Mouse (Mus musculus): ENCODE measurements around the gene Pibf1. TPM values are rescaled to one million over a fixed set of nuclear protein-coding genes. Genes with fewer than 3 reads are reported as not detected.

Gene Pibf1
- total and polyA plus RNA-seq, 3 experiments = 11.8 to 24.7 (median 13.9) TPM

GRCm38 (mm10) chr14:99278763-99279486 is 179.7 kb downstream of the Pibf1 start:
- dilution Hi-C loops (cut with MboI; ENCODE audit: extremely low pct_ligation_motif_present, extremely low pct_unique_long_range_greater_than_20kb, low sequenced_read_pairs) = no loop called here
- Histone ChIP-seq H3K27ac (ENCODE audit: insufficient read depth, low read depth) (no peak overlapping the region), H3K79me2 (replicated peaks; ENCODE audit: control insufficient read depth, extremely low read depth, insufficient read depth, poor library complexity, severe bottlenecking) (no peaks in the 10 kb centered on the region), H3K4me1 (ENCODE audit: control insufficient read depth in 1 of 2, insufficient read depth in 2 of 2) (peaks cover 0 to 37% of the 10 kb centered on the region in 2 experiments; a peak in 3 of 4 replicates), H3K9me3 (replicated peaks; ENCODE audit: low read length) (no peaks in the 10 kb centered on the region), H3K27me3 (replicated peaks) (no peaks in the 10 kb centered on the region), H3K4me2 (ENCODE audit: insufficient read depth, low read depth, poor library complexity, severe bottlenecking) (no peak overlapping the region), H3K4me3 (replicated peaks in 1 of 3; ENCODE audit: low read depth in 2 of 3, low read length in 2 of 3, poor library complexity in 1 of 3) (no peak overlapping the region), H3K9ac (ENCODE audit: insufficient read depth, low read depth) (no peak overlapping the region), H3K36me3 (replicated peaks in 1 of 2; ENCODE audit: control insufficient read depth in 1 of 2, insufficient read depth in 1 of 2, low read length in 1 of 2) (no peaks in the 10 kb centered on the region)
- no peak for DNase-seq (ENCODE audit: extremely low read depth)
- in situ Hi-C loops (cut with MboI; ENCODE audit: low pct_ligation_motif_present, low pct_unique_long_range_greater_than_20kb, low sequenced_read_pairs) = no loop called here
- TF ChIP-seq IRF4 (IDR thresholded peaks at IDR 0.05; ENCODE audit: low read depth, low read length) (no peak), ZC3H11A (IDR thresholded peaks at IDR 0.05; ENCODE audit: low read depth, low read length) (no peak), ZMIZ1 (IDR thresholded peaks at IDR 0.05; ENCODE audit: low read depth, low read length) (no peak), MAZ (IDR thresholded peaks at IDR 0.05; ENCODE audit: low read depth, low read length) (no peak), RCOR1 (conservative IDR thresholded peaks at IDR 0.05; ENCODE audit: low read depth, low read length) (no peak), MXI1 (IDR thresholded peaks at IDR 0.05; ENCODE audit: low read depth, low read length) (no peak), EP300 (IDR thresholded peaks at IDR 0.05; ENCODE audit: low read length) (no peak), HCFC1 (IDR thresholded peaks at IDR 0.05; ENCODE audit: low read depth, low read length) (no peak), RAD21 (IDR thresholded peaks at IDR 0.05; ENCODE audit: low read depth, low read length) (no peak), TCF12 (IDR thresholded peaks at IDR 0.05; ENCODE audit: low read depth, low read length) (no peak)

GRCm38 (mm10) chr14:99280399-99280798 is 181.2 kb downstream of the Pibf1 start:
- Histone ChIP-seq H3K9ac (ENCODE audit: insufficient read depth, low read depth) (no peak overlapping the region), H3K36me3 (replicated peaks in 1 of 2; ENCODE audit: control insufficient read depth in 1 of 2, insufficient read depth in 1 of 2, low read length in 1 of 2) (no peaks in the 10 kb centered on the region), H3K79me2 (replicated peaks; ENCODE audit: control insufficient read depth, extremely low read depth, insufficient read depth, poor library complexity, severe bottlenecking) (no peaks in the 10 kb centered on the region), H3K9me3 (replicated peaks; ENCODE audit: low read length) (no peaks in the 10 kb centered on the region), H3K4me3 (replicated peaks in 1 of 3; ENCODE audit: low read depth in 2 of 3, low read length in 2 of 3, poor library complexity in 1 of 3) (no peak overlapping the region), H3K4me1 (ENCODE audit: control insufficient read depth in 1 of 2, insufficient read depth in 2 of 2) (peaks cover 0 to 24% of the 10 kb centered on the region in 2 experiments; a peak in 3 of 4 replicates), H3K27me3 (replicated peaks) (no peaks in the 10 kb centered on the region), H3K27ac (ENCODE audit: insufficient read depth, low read depth) (no peak overlapping the region), H3K4me2 (ENCODE audit: insufficient read depth, low read depth, poor library complexity, severe bottlenecking) (no peak overlapping the region)
- TF ChIP-seq JUN (IDR thresholded peaks at IDR 0.05; ENCODE audit: insufficient read depth, low read depth, low read length) = no peak
- no peak for TF ChIP-seq SIN3A (IDR thresholded peaks at IDR 0.05; ENCODE audit: low read length)
- no peak for TF ChIP-seq NRF1 (IDR thresholded peaks at IDR 0.05; ENCODE audit: low read depth, low read length)
- no peak for TF ChIP-seq TBP (conservative IDR thresholded peaks at IDR 0.05; ENCODE audit: low read depth, low read length)
- no peak for TF ChIP-seq PAX5 (IDR thresholded peaks at IDR 0.05; ENCODE audit: low read length)
- no peak for TF ChIP-seq MEF2A (IDR thresholded peaks at IDR 0.05; ENCODE audit: borderline replicate concordance, low read depth, low read length)
- TF ChIP-seq MAZ (IDR thresholded peaks at IDR 0.05; ENCODE audit: low read depth, low read length) = no peak
- no peak for TF ChIP-seq POLR2AphosphoS2 (IDR thresholded peaks at IDR 0.05; ENCODE audit: low read depth, low read length)
- TF ChIP-seq MAFK (IDR thresholded peaks at IDR 0.05; ENCODE audit: insufficient replicate concordance, low read length) = no peak
- no peak for TF ChIP-seq HCFC1 (IDR thresholded peaks at IDR 0.05; ENCODE audit: low read depth, low read length)
- TF ChIP-seq USF2 (conservative IDR thresholded peaks at IDR 0.05; ENCODE audit: low read depth, low read length) = no peak
- TF ChIP-seq E2F4 (IDR thresholded peaks at IDR 0.05; ENCODE audit: insufficient replicate concordance, low read depth, low read length) = no peak
- TF ChIP-seq KAT2A (IDR thresholded peaks at IDR 0.05; ENCODE audit: insufficient replicate concordance, low read length) = no peak
- no peak for TF ChIP-seq EP300 (IDR thresholded peaks at IDR 0.05; ENCODE audit: low read length)
- no peak for TF ChIP-seq USF1 (IDR thresholded peaks at IDR 0.05; ENCODE audit: low read depth, low read length)
- no peak for TF ChIP-seq CHD1 (IDR thresholded peaks at IDR 0.05; ENCODE audit: low read depth, low read length)
- dilution Hi-C loops (cut with MboI; ENCODE audit: extremely low pct_ligation_motif_present, extremely low pct_unique_long_range_greater_than_20kb, low sequenced_read_pairs) = no loop called here
- in situ Hi-C loops (cut with MboI; ENCODE audit: low pct_ligation_motif_present, low pct_unique_long_range_greater_than_20kb, low sequenced_read_pairs) = no loop called here
- no peak for DNase-seq (ENCODE audit: extremely low read depth)

Measured in CH12.LX (cell line).